Mouse (Mus musculus) inflammation-experienced regulatory T-cells, adult 6 months (primary cell): ENCODE data around the gene Paics. TPM values are rescaled to one million over a fixed set of nuclear protein-coding genes. Genes with fewer than 3 reads are reported as not detected.

Experiments used
- ATAC-seq: one replicate; pipeline ENCODE4 v1.8.0; 2017
- polyA plus RNA-seq, 3 experiments: library from polyadenylated mRNA; unstranded; fragments of 100-300 nt; shearing (Covaris generic); gene quantifications; one replicate each; pipeline ENCODE4 v1.2.1; 2017

The Paics gene
- polyA plus RNA-seq, 3 experiments from 2014 or later: 164 to 233 (median 183) TPM

GRCm38 (mm10) chr5:77013171-77013570 is 62.1 kb downstream of the Paics start:
- no peak for ATAC-seq

- ATAC-seq: peak; percentile 85
Measured at GRCm38 (mm10) chr5:77015544-77016482, 64.7 kb downstream of the Paics start, which contains the start of gene Thegl. Gene Thegl (plus strand): TSS chr5:77016023.

Other genes starting within 250 kb of the Paics start
- 10 to 100 TPM; 12.1 to 19.8 (median 13.9) TPM for gene Aasdh, start 45.8 kb upstream of the Paics start, polyA plus RNA-seq
- gene Ppat, start 271 bp downstream of the Paics start, polyA plus RNA-seq: 10 to 100 TPM; 24.3 to 31.7 (median 27.8) TPM
- 100 to 1,000 TPM; 121 to 153 (median 146) TPM for gene Srp72, start 23.4 kb downstream of the Paics start, polyA plus RNA-seq
- not detected for gene Arl9, start 52.7 kb downstream of the Paics start, polyA plus RNA-seq
- gene Thegl, start 64.7 kb downstream of the Paics start, polyA plus RNA-seq: not detected
- 10 to 100 TPM; 13.8 to 24.5 (median 15.9) TPM for gene Hopx, start 163.8 kb downstream of the Paics start, polyA plus RNA-seq